Mouse (Mus musculus) neural tube, embryonic 12.5 days (tissue): ENCODE data around the gene Klhl30. TPM values are rescaled to one million over a fixed set of nuclear protein-coding genes. Genes with fewer than 3 reads are reported as not detected.

Source experiments
- ATAC-seq: fragments of 200-750 bp; cut with Nextera tagmentation; 2 replicates; pipeline ENCODE4 v1.8.0; 2017; ENCODE audit warnings: low read depth, mild to moderate bottlenecking, moderate TSS enrichment, moderate library complexity; ENCODE audit not compliant: low FRiP score
- H3K27ac ChIP-seq: fragments of 300-500 bp; sonication (generic); 2 replicates; pipeline ENCODE4 v1.5.1; 2016
- H3K27me3 ChIP-seq: fragments of 300-500 bp; sonication (generic); replicated peaks from 2 replicates; pipeline ENCODE4 v1.6.1; 2016; ENCODE audit warnings: mild to moderate bottlenecking
- H3K36me3 ChIP-seq: fragments of 300-500 bp; sonication (generic); 2 replicates; pipeline ENCODE4 v1.6.1; 2016; ENCODE audit warnings: mild to moderate bottlenecking
- H3K4me1 ChIP-seq: fragments of 300-500 bp; sonication (generic); 2 replicates; pipeline ENCODE4 v1.6.1; 2016
- H3K4me2 ChIP-seq: fragments of 300-500 bp; sonication (generic); replicated peaks from 2 replicates; pipeline ENCODE4 v1.6.1; 2016; ENCODE audit warnings: mild to moderate bottlenecking
- H3K4me3 ChIP-seq: fragments of 300-500 bp; sonication (generic); 2 replicates; pipeline ENCODE4 v1.5.1; 2016
- H3K9ac ChIP-seq: fragments of 300-500 bp; sonication (generic); 2 replicates; pipeline ENCODE4 v1.6.1; 2016; ENCODE audit warnings: mild to moderate bottlenecking
- H3K9me3 ChIP-seq: fragments of 300-500 bp; sonication (generic); 2 replicates; pipeline ENCODE4 v1.6.1; 2016; ENCODE audit warnings: mild to moderate bottlenecking
- WGBS: fragments of 180-500 bp; shearing (Covaris S2); methylation state at CpG from one replicate; pipeline ENCODE4 v1.1.7; 2016; 5-methylcytosine and 5-hydroxymethylcytosine counted together
- polyA plus RNA-seq: library from polyadenylated mRNA; unstranded; fragments of >200 nt; fragmentation: Nextera tagmentation; extraction: Ambion mirVana; gene quantifications from 2 replicates; pipeline ENCODE4 v1.2.1, GENCODE M21; 2016

Klhl30 gene
- 0.39 and 0.55 TPM in 2 replicates for polyA plus RNA-seq

- H3K4me3 ChIP-seq, result no peak within 1 kb of the TSS
- no peaks in the 10 kb centered on the region for H3K4me1 ChIP-seq
- H3K9ac ChIP-seq, result no peak within 1 kb of the TSS
- H3K9me3 ChIP-seq, result no peaks in the 10 kb centered on the region
- 59% methylated on average over 4 of the region's 4 CpGs for WGBS
- ATAC-seq, result no peak
- no peak within 1 kb of the TSS for H3K27ac ChIP-seq
- no peaks in the 10 kb centered on the region for H3K36me3 ChIP-seq
- no peak within 1 kb of the TSS for H3K4me2 ChIP-seq
- peaks cover 10% of the 10 kb centered on the region for H3K27me3 ChIP-seq
These were observed at the start of gene Klhl30 for GRCm38 (mm10) chr1:91350841-91351240. TSS of gene Klhl30 (plus strand) at chr1:91351016.

GRCm38 (mm10) chr1:91301206-91301920, 49.5 kb upstream of the Klhl30 start:
- Histone ChIP-seq H3K4me2 (no peak overlapping the region), H3K9ac (no peak overlapping the region), H3K27me3 (no peaks in the 10 kb centered on the region), H3K9me3 (no peaks in the 10 kb centered on the region), H3K27ac (no peak overlapping the region), H3K4me1 (peaks cover 5% of the 10 kb centered on the region), H3K36me3 (peaks cover 18% of the 10 kb centered on the region; the same call in 1 of the 2 replicates), H3K4me3 (no peak overlapping the region)
- 71% methylated on average over 3 of the region's 3 CpGs for WGBS
- ATAC-seq, result no peak

DNA sequence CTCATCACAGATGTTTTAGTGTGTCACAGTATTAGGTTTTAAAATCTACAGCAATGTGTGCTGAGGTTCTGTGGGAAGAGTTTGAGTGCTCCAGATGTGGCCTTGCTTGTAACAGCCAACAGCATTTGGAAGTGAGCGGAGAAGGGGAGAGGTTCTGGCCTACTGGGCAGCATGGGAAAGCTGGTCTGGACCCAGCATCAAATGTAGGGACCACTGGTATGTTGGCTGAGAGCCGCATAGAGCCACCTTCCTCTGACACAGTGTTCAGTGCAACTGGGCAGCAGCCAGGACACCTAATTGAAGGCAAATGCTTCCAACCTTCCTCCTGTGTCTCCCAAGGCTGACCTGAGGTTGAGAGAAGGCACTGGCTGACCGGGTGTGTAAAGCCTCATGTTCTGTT, 48.8 kb upstream of the Klhl30 start:
- peaks cover 18% of the 10 kb centered on the region; the same call in 1 of the 2 replicates for H3K36me3 ChIP-seq
- H3K4me3 ChIP-seq, result no peak overlapping the region
- ATAC-seq, result no peak
- peaks cover 5% of the 10 kb centered on the region for H3K4me1 ChIP-seq
- 92% methylated on average over 3 of the region's 3 CpGs for WGBS
- H3K27me3 ChIP-seq, result no peaks in the 10 kb centered on the region
- no peak overlapping the region for H3K4me2 ChIP-seq
- H3K9me3 ChIP-seq, result no peaks in the 10 kb centered on the region
- H3K9ac ChIP-seq, result no peak overlapping the region
- H3K27ac ChIP-seq, result no peak overlapping the region

DNA sequence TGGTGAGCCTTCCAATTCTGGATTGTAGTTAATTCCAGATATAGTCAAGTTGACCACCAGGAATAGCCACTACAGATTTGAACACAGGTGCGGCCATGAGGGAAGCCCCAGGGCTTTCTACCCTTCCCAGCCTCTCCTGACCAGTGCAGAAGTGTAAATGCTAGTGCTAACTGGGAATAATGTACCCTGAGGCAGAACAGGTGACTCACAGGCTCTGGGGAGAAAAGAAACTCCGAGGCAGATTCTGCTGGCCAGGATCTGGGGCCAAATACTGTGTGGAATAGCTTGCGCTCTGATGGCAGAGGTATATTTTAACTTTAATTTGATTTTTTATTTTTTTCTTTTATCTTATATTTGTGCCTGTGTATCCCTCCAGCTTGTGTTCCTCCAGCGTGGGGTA, 46.2 kb upstream of the Klhl30 start:
- no peaks in the 10 kb centered on the region for H3K4me1 ChIP-seq
- H3K4me3 ChIP-seq, result no peak overlapping the region
- H3K36me3 ChIP-seq, result peaks cover 38% of the 10 kb centered on the region
- no peaks in the 10 kb centered on the region for H3K27me3 ChIP-seq
- WGBS, result 92% methylated on average over 4 of the region's 4 CpGs
- H3K9me3 ChIP-seq, result no peaks in the 10 kb centered on the region
- no peak for ATAC-seq
- no peak overlapping the region for H3K4me2 ChIP-seq
- no peak overlapping the region for H3K27ac ChIP-seq
- no peak overlapping the region for H3K9ac ChIP-seq

GRCm38 (mm10) chr1:91309366-91310085, 41.3 kb upstream of the Klhl30 start:
- Histone ChIP-seq H3K36me3 (peaks cover 47% of the 10 kb centered on the region), H3K9ac (no peak overlapping the region), H3K27me3 (no peaks in the 10 kb centered on the region), H3K9me3 (no peaks in the 10 kb centered on the region), H3K27ac (no peak overlapping the region), H3K4me2 (no peak overlapping the region), H3K4me1 (peaks cover 8% of the 10 kb centered on the region), H3K4me3 (no peak overlapping the region)
- 92% methylated on average over 13 of the region's 13 CpGs for WGBS
- ATAC-seq, result no peak

DNA sequence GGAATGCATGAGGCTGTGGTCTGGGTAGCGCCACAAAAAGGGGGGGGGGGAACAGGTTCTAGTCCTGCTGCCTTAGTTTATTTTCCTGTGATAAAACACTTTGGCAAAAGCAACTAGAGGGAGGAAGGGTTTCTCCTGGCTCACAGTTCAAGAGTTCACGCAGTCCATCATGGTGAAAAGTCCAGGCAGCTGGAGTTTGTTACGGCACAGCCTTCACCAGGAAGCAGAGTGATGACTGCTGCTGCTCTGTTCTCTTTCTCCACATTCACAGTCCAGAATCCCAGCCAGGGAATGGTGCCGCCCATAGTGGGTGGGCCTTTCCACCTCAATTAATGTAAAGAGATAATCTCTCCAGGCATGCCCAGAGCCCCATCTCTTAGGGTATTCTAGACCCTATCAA, 38.5 kb upstream of the Klhl30 start:
- no peak overlapping the region for H3K27ac ChIP-seq
- H3K36me3 ChIP-seq, result peaks cover 33% of the 10 kb centered on the region
- H3K4me2 ChIP-seq, result no peak overlapping the region
- H3K4me1 ChIP-seq, result peaks cover 8% of the 10 kb centered on the region
- no peaks in the 10 kb centered on the region for H3K9me3 ChIP-seq
- no peak for ATAC-seq
- H3K9ac ChIP-seq, result no peak overlapping the region
- 93% methylated on average over 4 of the region's 4 CpGs for WGBS
- no peaks in the 10 kb centered on the region for H3K27me3 ChIP-seq
- H3K4me3 ChIP-seq, result no peak overlapping the region

- H3K4me2 ChIP-seq, result no peak overlapping the region
- H3K9me3 ChIP-seq, result no peaks in the 10 kb centered on the region
- WGBS, result 66% methylated on average over 5 of the region's 5 CpGs
- H3K9ac ChIP-seq, result no peak overlapping the region
- no peak overlapping the region for H3K27ac ChIP-seq
- peaks cover 8% of the 10 kb centered on the region for H3K4me1 ChIP-seq
- H3K36me3 ChIP-seq, result peaks cover 27% of the 10 kb centered on the region
- H3K4me3 ChIP-seq, result no peak overlapping the region
- H3K27me3 ChIP-seq, result no peaks in the 10 kb centered on the region
- ATAC-seq, result no peak
These were observed 37.6 kb upstream of the Klhl30 start for GRCm38 (mm10) chr1:91313251-91313650.

GRCm38 (mm10) chr1:91317656-91318055, 33.2 kb upstream of the Klhl30 start:
- 93% methylated on average over 6 of the region's 6 CpGs for WGBS
- Histone ChIP-seq H3K27me3 (no peaks in the 10 kb centered on the region), H3K9me3 (no peaks in the 10 kb centered on the region), H3K4me1 (peaks cover 8% of the 10 kb centered on the region), H3K4me2 (no peak overlapping the region), H3K27ac (no peak overlapping the region), H3K36me3 (no peaks in the 10 kb centered on the region), H3K9ac (no peak overlapping the region), H3K4me3 (no peak overlapping the region)
- no peak for ATAC-seq

DNA sequence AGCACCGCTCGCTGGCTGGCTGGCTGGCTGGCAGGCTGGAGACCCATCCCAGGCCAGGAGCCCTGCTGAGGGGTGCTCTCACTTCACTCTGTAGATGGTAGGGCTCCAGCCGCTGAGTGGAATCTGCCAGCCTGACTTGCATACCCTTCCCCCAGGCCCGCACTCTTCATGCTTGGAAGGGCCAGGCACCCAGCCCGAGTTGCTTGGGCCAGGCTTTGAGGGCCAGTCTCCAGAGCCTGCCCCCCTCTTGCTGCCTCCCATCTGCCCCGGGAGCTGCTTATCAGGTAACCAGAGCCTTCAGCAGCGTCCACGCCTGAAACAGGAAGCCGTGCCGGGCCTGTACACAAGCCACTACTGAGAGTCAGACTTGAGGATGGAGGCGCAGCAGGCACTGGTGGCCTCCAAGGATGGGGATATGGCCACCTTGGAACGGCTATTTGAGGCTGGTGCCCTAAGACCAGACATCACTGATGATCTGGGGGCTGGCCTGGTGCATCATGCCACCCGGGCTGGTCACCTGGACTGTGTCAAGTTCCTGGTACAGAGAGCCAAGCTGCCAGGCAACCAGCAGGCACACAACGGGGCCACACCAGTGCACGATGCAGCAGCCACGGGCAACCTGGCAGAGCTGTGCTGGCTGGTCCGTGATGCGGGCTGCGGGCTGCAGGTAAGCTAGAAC, 28.9 kb upstream of the Klhl30 start, which contains the start of gene Espnl:
TSS of gene Espnl (plus strand) at position 316 of the 679 bp plus-strand sequence.
- H3K9ac ChIP-seq, result no peak within 1 kb of the TSS
- H3K4me1 ChIP-seq, result no peaks in the 10 kb centered on the region
- H3K27me3 ChIP-seq, result no peaks in the 10 kb centered on the region
- 84% methylated on average over 19 of the region's 19 CpGs for WGBS
- no peak for ATAC-seq
- H3K4me3 ChIP-seq, result no peak within 1 kb of the TSS
- no peaks in the 10 kb centered on the region for H3K36me3 ChIP-seq
- H3K4me2 ChIP-seq, result no peak within 1 kb of the TSS
- no peaks in the 10 kb centered on the region for H3K9me3 ChIP-seq
- H3K27ac ChIP-seq, result no peak within 1 kb of the TSS

DNA sequence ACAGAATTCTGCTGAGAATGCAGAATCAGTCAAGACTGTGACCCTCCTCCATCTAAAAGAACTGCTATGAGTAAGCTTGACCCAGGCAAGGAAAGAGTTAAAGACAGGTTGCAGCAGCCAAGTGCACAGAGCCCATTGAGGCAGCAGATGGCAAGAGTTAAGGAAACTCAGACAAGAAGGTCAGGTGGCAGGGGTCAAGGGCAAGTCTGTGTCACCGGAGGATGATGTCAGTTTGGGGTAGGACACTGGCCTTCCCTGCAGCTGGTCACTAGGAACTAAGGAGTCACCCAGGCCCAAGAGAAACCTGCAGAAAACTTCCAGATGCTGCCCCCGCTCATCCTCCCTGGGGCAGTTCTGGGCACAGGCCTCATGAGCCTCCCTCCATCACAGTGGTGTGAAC, 26.2 kb upstream of the Klhl30 start:
- no peak overlapping the region for H3K27ac ChIP-seq
- H3K4me3 ChIP-seq, result no peak overlapping the region
- no peaks in the 10 kb centered on the region for H3K9me3 ChIP-seq
- H3K4me1 ChIP-seq, result no peaks in the 10 kb centered on the region
- no peaks in the 10 kb centered on the region for H3K36me3 ChIP-seq
- WGBS, result 73% methylated on average over 2 of the region's 2 CpGs
- no peak overlapping the region for H3K9ac ChIP-seq
- no peak for ATAC-seq
- no peaks in the 10 kb centered on the region for H3K27me3 ChIP-seq
- H3K4me2 ChIP-seq, result no peak overlapping the region

DNA sequence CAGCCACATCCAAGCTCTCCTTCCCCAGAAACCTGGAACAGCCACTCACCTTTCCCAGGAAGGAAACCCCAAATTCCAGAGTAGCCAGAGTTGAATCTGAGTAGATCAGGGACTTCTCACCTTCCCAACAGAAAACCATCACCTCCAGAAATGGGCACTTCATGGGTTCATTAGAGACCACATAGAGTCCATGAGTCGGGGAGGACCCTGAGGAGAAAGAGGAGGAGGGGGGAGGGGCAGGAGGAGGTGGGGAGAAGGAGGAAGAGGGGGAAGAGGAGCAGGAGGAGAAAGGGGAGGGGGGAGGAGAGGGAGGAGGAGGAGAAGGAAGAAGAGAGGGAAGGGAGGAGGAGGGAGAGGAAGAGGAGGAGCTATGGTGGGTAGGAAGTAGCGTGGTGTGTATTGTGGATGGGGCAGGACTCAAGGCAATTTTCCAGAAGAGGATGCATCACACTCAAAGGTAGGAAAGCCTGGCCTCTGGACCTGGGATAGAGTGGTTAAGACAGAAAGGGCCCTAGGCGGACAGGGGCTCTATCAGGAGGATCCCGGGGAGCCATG, 25.3 kb upstream of the Klhl30 start:
- no peaks in the 10 kb centered on the region for H3K36me3 ChIP-seq
- no peak overlapping the region for H3K4me2 ChIP-seq
- no peak overlapping the region for H3K9ac ChIP-seq
- no peaks in the 10 kb centered on the region for H3K27me3 ChIP-seq
- ATAC-seq, result no peak
- no peak overlapping the region for H3K27ac ChIP-seq
- H3K4me1 ChIP-seq, result no peaks in the 10 kb centered on the region
- 77% methylated on average over 4 of the region's 4 CpGs for WGBS
- H3K4me3 ChIP-seq, result no peak overlapping the region
- H3K9me3 ChIP-seq, result no peaks in the 10 kb centered on the region

GRCm38 (mm10) chr1:91332102-91332501, 18.7 kb upstream of the Klhl30 start:
- Histone ChIP-seq H3K4me1 (no peaks in the 10 kb centered on the region), H3K27ac (no peak overlapping the region)
- 55% methylated on average over 4 of the region's 4 CpGs for WGBS

More at GRCm38 (mm10) chr1:91332102-91332501, 18.7 kb upstream of the Klhl30 start:
- H3K9ac ChIP-seq, result no peak overlapping the region
- no peak for ATAC-seq
- H3K27me3 ChIP-seq, result no peaks in the 10 kb centered on the region
- no peaks in the 10 kb centered on the region for H3K9me3 ChIP-seq
- H3K36me3 ChIP-seq, result no peaks in the 10 kb centered on the region
- H3K4me2 ChIP-seq, result no peak overlapping the region
- no peak overlapping the region for H3K4me3 ChIP-seq
